Mouse (Mus musculus) MEL (cell line): ENCODE measurements around the gene Kcnn3.
A peak's percentile ranks its signal among the peaks of the same experiment; 100 is the strongest.

Experiments
- CHD2 ChIP-seq: IDR thresholded peaks from 2 replicates; pipeline ENCODE4 v1.6.1; 2011; ENCODE audit warnings: low read length, improper control_type of control experiment
- CTCF ChIP-seq, 3 experiments: IDR thresholded peaks in 2 of 3; conservative IDR thresholded peaks in 1 of 3; 2 replicates each; pipeline ENCODE4 v1.5.1; 2011 to 2012; ENCODE audit warnings: low read length in 3 of 3, low read depth in 2 of 3, mild to moderate bottlenecking in 2 of 3, improper control_type of control experiment in 1 of 3, inconsistent platforms in 1 of 3, mixed read lengths in 1 of 3, moderate library complexity in 1 of 3; ENCODE audit not compliant: control insufficient read depth in 1 of 3, insufficient read depth in 1 of 3, poor library complexity in 1 of 3, severe bottlenecking in 1 of 3
- E2F4 ChIP-seq: IDR thresholded peaks from 2 replicates; pipeline ENCODE4 v1.6.1; 2011; ENCODE audit warnings: low read depth, low read length, improper control_type of control experiment, borderline replicate concordance
- GATA1 ChIP-seq: IDR thresholded peaks from 2 replicates; pipeline ENCODE4 v1.6.1; 2011; ENCODE audit warnings: low read depth, low read length, improper control_type of control experiment
- JUND ChIP-seq: IDR thresholded peaks from 2 replicates; pipeline ENCODE4 v1.6.1; 2011; ENCODE audit warnings: low read depth, mild to moderate bottlenecking, improper control_type of control experiment, low read length
- MAFK ChIP-seq: IDR thresholded peaks from 2 replicates; pipeline ENCODE4 v1.6.1; 2011; ENCODE audit warnings: low read depth, mild to moderate bottlenecking, low read length, improper control_type of control experiment, borderline replicate concordance
- MAX ChIP-seq: IDR thresholded peaks from 2 replicates; pipeline ENCODE4 v1.6.1; 2011; ENCODE audit warnings: low read length, improper control_type of control experiment
- POLR2A ChIP-seq, 2 experiments: IDR thresholded peaks; 2 replicates each; pipeline ENCODE4 v1.6.1; 2011 to 2012; ENCODE audit warnings: low read length in 2 of 2, mild to moderate bottlenecking in 2 of 2, control low read depth in 1 of 2, improper control_type of control experiment in 1 of 2, low read depth in 1 of 2, moderate library complexity in 1 of 2; ENCODE audit not compliant: control insufficient read depth in 1 of 2, insufficient read depth in 1 of 2, poor library complexity in 1 of 2
- POLR2AphosphoS2 ChIP-seq: IDR thresholded peaks from 2 replicates; pipeline ENCODE4 v1.6.1; 2011; ENCODE audit warnings: low read length, improper control_type of control experiment
- TAL1 ChIP-seq: IDR thresholded peaks from 2 replicates; pipeline ENCODE4 v1.6.1; 2012; ENCODE audit warnings: mild to moderate bottlenecking, inconsistent platforms, low read length, moderate library complexity, mixed read lengths
- USF1 ChIP-seq: IDR thresholded peaks from 2 replicates; pipeline ENCODE4 v1.6.1; 2014; ENCODE audit warnings: low read depth, mild to moderate bottlenecking, inconsistent platforms, low read length, improper control_type of control experiment, moderate library complexity
- USF2 ChIP-seq, 2 experiments: IDR thresholded peaks; 2 replicates each; pipeline ENCODE4 v1.6.1; 2011 to 2012; ENCODE audit warnings: improper control_type of control experiment in 2 of 2, low read length in 2 of 2, borderline replicate concordance in 1 of 2, inconsistent platforms in 1 of 2, low read depth in 1 of 2, mild to moderate bottlenecking in 1 of 2; ENCODE audit not compliant: insufficient read depth in 1 of 2
- ZKSCAN1 ChIP-seq: IDR thresholded peaks from 2 replicates; pipeline ENCODE4 v1.6.1; 2012; ENCODE audit warnings: low read depth, mild to moderate bottlenecking, inconsistent platforms, low read length, improper control_type of control experiment, moderate library complexity
- ZNF384 ChIP-seq: IDR thresholded peaks from 2 replicates; pipeline ENCODE4 v1.6.1; 2012; ENCODE audit warnings: low read depth, mild to moderate bottlenecking, inconsistent platforms, low read length, improper control_type of control experiment

DNA sequence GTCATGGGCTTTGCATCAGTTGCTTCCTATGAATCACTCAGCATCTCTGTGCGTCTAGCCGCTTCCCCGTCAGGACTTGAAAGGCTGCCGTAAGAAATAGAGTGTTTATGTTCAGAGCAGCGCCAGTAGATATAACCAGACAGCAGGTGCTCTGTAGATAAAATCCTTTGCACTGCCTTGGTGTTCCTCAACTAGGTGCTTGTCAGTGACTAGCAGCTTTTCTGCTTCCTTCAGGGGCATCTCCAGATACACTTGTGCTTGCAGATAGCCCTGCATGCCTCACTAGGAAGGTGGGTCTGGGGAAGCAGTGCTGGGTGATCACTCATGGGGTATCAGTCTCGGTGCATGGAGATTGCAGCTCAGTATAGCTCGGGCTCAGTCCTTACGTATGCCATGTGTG lies 123.4 kb downstream of the Kcnn3 start:
- TF ChIP-seq MAFK (no peak), TAL1 (peak; percentile 40; the same call in 1 of the 2 replicates), CTCF (IDR thresholded peaks at IDR 0.05 in 2 of 3, conservative IDR thresholded peaks at IDR 0.05 in 1 of 3; ENCODE audit: control insufficient read depth in 1 of 3, insufficient read depth in 1 of 3, low read depth in 2 of 3, low read length in 3 of 3, poor library complexity in 1 of 3, severe bottlenecking in 1 of 3) (no peak), GATA1 (peak; percentile 28; the same call in 1 of the 2 replicates), POLR2AphosphoS2 (no peak), MAX (no peak), ZKSCAN1 (no peak), USF1 (no peak), E2F4 (no peak), ZNF384 (no peak), POLR2A (IDR thresholded peaks at IDR 0.05; ENCODE audit: control insufficient read depth in 1 of 2, insufficient read depth in 1 of 2, low read depth in 1 of 2, low read length in 2 of 2, poor library complexity in 1 of 2) (no peak), USF2 (IDR thresholded peaks at IDR 0.05; ENCODE audit: borderline replicate concordance in 1 of 2, insufficient read depth in 1 of 2, low read depth in 1 of 2, low read length in 2 of 2) (no peak), CHD2 (no peak), JUND (no peak)
